Comparison of ENCODE assay signal across 10 mouse cellular contexts in the genomic region with DNA sequence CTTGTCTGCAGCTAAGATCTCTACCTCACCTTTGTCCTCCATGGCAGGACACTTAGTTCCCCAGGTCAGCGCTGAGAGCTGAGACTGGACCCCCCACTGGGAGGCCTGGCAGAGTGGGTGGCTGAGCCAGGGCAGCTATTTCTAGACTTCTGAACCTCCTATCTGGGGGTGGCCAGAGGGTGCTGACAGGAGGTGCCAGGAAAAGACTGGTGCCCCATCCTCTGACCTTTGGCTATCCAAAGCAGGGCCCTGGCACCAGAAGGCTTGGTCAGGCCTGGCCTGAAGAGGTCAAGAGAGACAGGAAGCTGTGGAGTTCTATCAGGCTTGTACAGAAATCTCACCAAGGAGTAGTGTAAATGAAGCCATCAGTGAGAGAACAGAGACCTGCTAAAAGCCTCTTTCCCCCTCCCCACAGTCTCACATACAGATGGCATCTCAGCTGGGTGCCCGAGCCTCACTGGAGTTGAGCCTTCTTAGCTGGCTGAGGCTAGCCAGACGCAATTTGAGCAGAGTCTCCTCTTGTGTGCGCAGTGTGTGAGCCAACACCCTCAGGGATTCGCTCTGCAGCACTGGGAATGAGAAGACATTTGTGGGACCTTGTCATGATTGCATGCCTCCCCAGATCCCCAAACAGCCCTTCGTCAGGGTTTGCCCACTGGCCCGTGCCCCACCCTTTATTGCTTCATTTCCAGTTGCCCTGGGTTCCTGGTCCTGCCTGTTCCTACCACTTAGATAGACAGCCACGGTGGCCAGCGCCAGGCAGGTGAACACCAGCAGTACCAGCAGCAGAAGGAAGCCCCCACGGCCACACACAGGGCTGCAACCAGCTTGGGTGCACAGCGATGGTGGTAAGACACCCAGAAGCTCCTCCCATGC. TPM values are rescaled to one million over a fixed set of nuclear protein-coding genes. Genes with fewer than 3 reads are reported as not detected.
DNase-seq lines count a peak whose midpoint lies in the region; ATAC-seq lines count a peak whose summit lies in the region.
"Had no signal": no experiment of that assay in that cellular context is flagged by ENCODE, and none has a peak within 500 bp of the region (broad histone marks: within the 10 kb centered on the region; RNA-seq: fewer than 3 reads in every experiment).

No protein-coding gene starts in this region.

- DNase-seq in heart, adult 11 months, result peak; percentile 98
- DNase-seq in heart, postnatal 36 days, result no peak
- DNase-seq in adrenal gland, postnatal 14 days, result no peak
- no peak for DNase-seq in adrenal gland, postnatal 25 days
- DNase-seq: embryo, embryonic 11 days; lung, postnatal 36 days had no signal

- no peak overlapping the region for H3K4me3 ChIP-seq in neural tube, embryonic 13.5 days
- H3K4me3 ChIP-seq in neural tube, embryonic 15.5 days (replicated peaks), result no peak overlapping the region

- H3K27ac ChIP-seq in neural tube, embryonic 13.5 days (replicated peaks), result 0 out of 2 replicates have a peak overlapping the region, but pooled peaks have one; percentile 7
- no peak overlapping the region for H3K27ac ChIP-seq in neural tube, embryonic 15.5 days (replicated peaks)

- no peaks in the 10 kb centered on the region for H3K9me3 ChIP-seq in neural tube, embryonic 13.5 days
- no peaks in the 10 kb centered on the region for H3K9me3 ChIP-seq in neural tube, embryonic 15.5 days (replicated peaks)

- intact Hi-C loops in heart, postnatal 36 days (cut with DNase I), result no loop called here

- no peaks in the 10 kb centered on the region for H3K27me3 ChIP-seq in neural tube, embryonic 13.5 days
- H3K27me3 ChIP-seq in neural tube, embryonic 15.5 days (replicated peaks), result no peaks in the 10 kb centered on the region

- peak overlapping the region; percentile 39 for H3K9ac ChIP-seq in neural tube, embryonic 13.5 days
- no peak overlapping the region for H3K9ac ChIP-seq in neural tube, embryonic 15.5 days (replicated peaks)

- no peak for ATAC-seq in neural tube, embryonic 13.5 days (ENCODE audit: low read depth)
- no peak for ATAC-seq in neural tube, embryonic 15.5 days (ENCODE audit: low FRiP score)
- ATAC-seq in granulocyte monocyte progenitor cell, adult 5-6 weeks (replicated peaks; ENCODE audit: poor library complexity, severe bottlenecking), result peak; percentile 47
- ATAC-seq in monocyte, adult 5-6 weeks (replicated peaks; ENCODE audit: insufficient number of reproducible peaks, low FRiP score, low TSS enrichment, poor library complexity, severe bottlenecking), result peak; percentile 20; the same call in 1 of the 2 replicates

- 80% methylated on average over 11 of the region's 11 CpGs for WGBS in neural tube, embryonic 13.5 days
- 76% methylated on average over 11 of the region's 11 CpGs for WGBS in neural tube, embryonic 15.5 days

- peaks cover 49% of the 10 kb centered on the region for H3K36me3 ChIP-seq in neural tube, embryonic 13.5 days
- peaks cover 33% of the 10 kb centered on the region for H3K36me3 ChIP-seq in neural tube, embryonic 15.5 days

- no peak overlapping the region for H3K4me2 ChIP-seq in neural tube, embryonic 13.5 days
- H3K4me2 ChIP-seq in neural tube, embryonic 15.5 days, result no peak overlapping the region

- peaks cover 22% of the 10 kb centered on the region for H3K4me1 ChIP-seq in neural tube, embryonic 13.5 days (replicated peaks)
- H3K4me1 ChIP-seq in neural tube, embryonic 15.5 days, result peaks cover 11% of the 10 kb centered on the region

RNA-seq across cellular contexts. Expression of a gene that starts 5.9 kb away (rescaled TPM):
- total RNA-seq in heart, postnatal 36 days (2021), result 10 to 100 TPM; 48.4 to 51.2 TPM
- 13.5 and 17.4 TPM in 2 replicates for polyA plus RNA-seq in neural tube, embryonic 13.5 days (2015; fragmentation: Nextera tagmentation; extraction: Ambion mirVana)
- 14.4 and 25.2 TPM in 2 replicates for polyA plus RNA-seq in neural tube, embryonic 15.5 days (2015; fragmentation: Nextera tagmentation; extraction: Ambion mirVana)
- total RNA-seq in granulocyte monocyte progenitor cell, adult 5-6 weeks (2014; fragmentation: Nextera tagmentation), result 89.9 and 105 TPM in 2 replicates
- 46.9 and 76.8 TPM in 2 replicates for total RNA-seq in granulocyte monocyte progenitor cell, adult 5-6 weeks (2017)
- total RNA-seq in monocyte, adult 5-6 weeks (2017), result 5.5 to 11.1 TPM (median 8.8 TPM) in 3 replicates
- 42.1 and 43.1 TPM in 2 replicates for total RNA-seq in adrenal gland, postnatal 14 days (2021)
- 47.0 and 54.5 TPM in 2 replicates for total RNA-seq in adrenal gland, postnatal 25 days (2021)

RNA-seq across cellular contexts. Expression of a gene that starts 12.7 kb away (rescaled TPM):
- total RNA-seq in heart, postnatal 36 days (2021), result under 1 TPM; 0.36 to 0.46 TPM
- polyA plus RNA-seq in neural tube, embryonic 13.5 days (2015; fragmentation: Nextera tagmentation; extraction: Ambion mirVana), result 1.9 and 2.0 TPM in 2 replicates
- 2.0 and 2.2 TPM in 2 replicates for polyA plus RNA-seq in neural tube, embryonic 15.5 days (2015; fragmentation: Nextera tagmentation; extraction: Ambion mirVana)
- total RNA-seq in granulocyte monocyte progenitor cell, adult 5-6 weeks (2014; fragmentation: Nextera tagmentation), result 0.34 TPM in 1 of 2 replicates, not detected in the other
- total RNA-seq in granulocyte monocyte progenitor cell, adult 5-6 weeks (2017), result 0.26 and 0.46 TPM in 2 replicates
- 1.4 TPM in 1 of 3 replicates, not detected in the others for total RNA-seq in monocyte, adult 5-6 weeks (2017)
- 1.4 and 1.6 TPM in 2 replicates for total RNA-seq in adrenal gland, postnatal 14 days (2021)
- total RNA-seq in adrenal gland, postnatal 25 days (2021), result 2.0 and 2.8 TPM in 2 replicates

RNA-seq across cellular contexts. Expression of a gene that starts 14.7 kb away (rescaled TPM):
- 10 to 100 TPM; 16.6 to 19.1 TPM for total RNA-seq in heart, postnatal 36 days (2021)
- polyA plus RNA-seq in neural tube, embryonic 13.5 days (2015; fragmentation: Nextera tagmentation; extraction: Ambion mirVana), result 15.9 and 19.0 TPM in 2 replicates
- 16.9 and 19.7 TPM in 2 replicates for polyA plus RNA-seq in neural tube, embryonic 15.5 days (2015; fragmentation: Nextera tagmentation; extraction: Ambion mirVana)
- total RNA-seq in granulocyte monocyte progenitor cell, adult 5-6 weeks (2014; fragmentation: Nextera tagmentation), result 7.1 and 18.2 TPM in 2 replicates
- total RNA-seq in granulocyte monocyte progenitor cell, adult 5-6 weeks (2017), result 5.5 and 8.2 TPM in 2 replicates
- total RNA-seq in monocyte, adult 5-6 weeks (2017), result 3.6 to 5.4 TPM (median 5.4 TPM) in 3 replicates
- total RNA-seq in adrenal gland, postnatal 14 days (2021), result 19.6 and 21.0 TPM in 2 replicates
- 21.2 and 21.4 TPM in 2 replicates for total RNA-seq in adrenal gland, postnatal 25 days (2021)

RNA-seq across cellular contexts. Expression of a gene that starts 15.7 kb away (rescaled TPM):
- total RNA-seq in heart, postnatal 36 days (2021), result 10 to 100 TPM; 18.5 to 22.0 TPM
- 6.5 and 9.0 TPM in 2 replicates for polyA plus RNA-seq in neural tube, embryonic 13.5 days (2015; fragmentation: Nextera tagmentation; extraction: Ambion mirVana)
- 6.6 and 9.7 TPM in 2 replicates for polyA plus RNA-seq in neural tube, embryonic 15.5 days (2015; fragmentation: Nextera tagmentation; extraction: Ambion mirVana)
- total RNA-seq in granulocyte monocyte progenitor cell, adult 5-6 weeks (2014; fragmentation: Nextera tagmentation), result not detected in 2 replicates
- not detected in 2 replicates for total RNA-seq in granulocyte monocyte progenitor cell, adult 5-6 weeks (2017)
- 0.10 TPM in 1 of 3 replicates, not detected in the others for total RNA-seq in monocyte, adult 5-6 weeks (2017)
- total RNA-seq in adrenal gland, postnatal 14 days (2021), result 8.3 and 8.7 TPM in 2 replicates
- total RNA-seq in adrenal gland, postnatal 25 days (2021), result 5.1 and 8.4 TPM in 2 replicates

RNA-seq across cellular contexts. Expression of a gene that starts 16.6 kb away (rescaled TPM):
- total RNA-seq in heart, postnatal 36 days (2021), result 1 to 10 TPM; 5.1 to 5.7 TPM
- 8.2 and 8.5 TPM in 2 replicates for polyA plus RNA-seq in neural tube, embryonic 13.5 days (2015; fragmentation: Nextera tagmentation; extraction: Ambion mirVana)
- 8.5 and 11.0 TPM in 2 replicates for polyA plus RNA-seq in neural tube, embryonic 15.5 days (2015; fragmentation: Nextera tagmentation; extraction: Ambion mirVana)
- total RNA-seq in granulocyte monocyte progenitor cell, adult 5-6 weeks (2014; fragmentation: Nextera tagmentation), result 1.4 and 4.9 TPM in 2 replicates
- 0.56 and 1.0 TPM in 2 replicates for total RNA-seq in granulocyte monocyte progenitor cell, adult 5-6 weeks (2017)
- total RNA-seq in monocyte, adult 5-6 weeks (2017), result 0.86 to 2.0 TPM in 2 of 3 replicates, not detected in the other
- total RNA-seq in adrenal gland, postnatal 14 days (2021), result 9.9 and 17.6 TPM in 2 replicates
- 10.9 and 11.6 TPM in 2 replicates for total RNA-seq in adrenal gland, postnatal 25 days (2021)

Comparison
In these comparisons a context has a peak if more than half of its experiments do, and no peak if none do; other contexts are left out.
1. ATAC-seq: peak in granulocyte monocyte progenitor cell, adult 5-6 weeks (single experiment) and monocyte, adult 5-6 weeks (single experiment); none in neural tube, embryonic 13.5 days (single experiment) and neural tube, embryonic 15.5 days (single experiment).